Mouse (Mus musculus): ENCODE measurements around the gene Spcs2.

DNA sequence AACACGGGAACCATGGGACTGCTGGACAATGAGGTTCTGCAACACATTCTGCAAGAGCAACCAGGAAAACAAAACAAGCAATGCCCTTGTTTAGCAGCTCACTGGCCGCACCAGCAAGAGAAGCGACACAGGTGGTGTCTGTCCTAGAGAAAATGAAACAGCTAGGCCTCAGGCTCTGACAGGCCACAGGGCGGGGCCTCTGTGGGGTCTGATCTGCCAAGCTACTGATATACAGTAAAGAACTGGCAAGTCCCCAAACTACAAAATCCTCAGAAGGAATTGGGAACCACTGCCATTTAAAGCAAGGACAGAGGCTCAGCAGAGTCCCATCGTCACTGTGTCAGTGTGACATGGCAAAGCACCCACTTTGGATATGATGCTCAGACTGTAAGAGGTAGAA, 40.8 kb downstream of the Spcs2 start:
- TF ChIP-seq POLR2A (IDR thresholded peaks at IDR 0.05; ENCODE audit: borderline replicate concordance, low read depth, low read length), result no peak
- TF ChIP-seq CTCF (IDR thresholded peaks at IDR 0.05; ENCODE audit: low read depth, low read length), result no peak

All from bone marrow macrophage, adult 2 months (primary cell).